Mouse (Mus musculus) hematopoietic multipotent progenitor cell, adult 10-12 weeks (in vitro differentiated cells): Measurements from ENCODE around the gene H1f0. TPM values are rescaled to one million over a fixed set of nuclear protein-coding genes. Genes with fewer than 3 reads are reported as not detected.

Source experiments
- polyA plus RNA-seq: library from polyadenylated mRNA; stranded (reverse); fragments of >175 nt; gene quantifications from 2 replicates; pipeline ENCODE4 v1.2.3, GENCODE M21; 2012; ENCODE audit warnings: low replicate concordance

Gene H1f0
- polyA plus RNA-seq: 34.8 and 92.6 TPM in 2 replicates

GRCm38 (mm10) chr15:79028237-79028738 lies at the start of gene H1f0:
H1f0 (plus strand) TSS chr15:79028450.

GRCm38 (mm10) chr15:79041585-79041984 lies 13.3 kb downstream of the H1f0 start, which contains the start of gene Galr3:
Galr3 (plus strand) TSS chr15:79041885.

DNA sequence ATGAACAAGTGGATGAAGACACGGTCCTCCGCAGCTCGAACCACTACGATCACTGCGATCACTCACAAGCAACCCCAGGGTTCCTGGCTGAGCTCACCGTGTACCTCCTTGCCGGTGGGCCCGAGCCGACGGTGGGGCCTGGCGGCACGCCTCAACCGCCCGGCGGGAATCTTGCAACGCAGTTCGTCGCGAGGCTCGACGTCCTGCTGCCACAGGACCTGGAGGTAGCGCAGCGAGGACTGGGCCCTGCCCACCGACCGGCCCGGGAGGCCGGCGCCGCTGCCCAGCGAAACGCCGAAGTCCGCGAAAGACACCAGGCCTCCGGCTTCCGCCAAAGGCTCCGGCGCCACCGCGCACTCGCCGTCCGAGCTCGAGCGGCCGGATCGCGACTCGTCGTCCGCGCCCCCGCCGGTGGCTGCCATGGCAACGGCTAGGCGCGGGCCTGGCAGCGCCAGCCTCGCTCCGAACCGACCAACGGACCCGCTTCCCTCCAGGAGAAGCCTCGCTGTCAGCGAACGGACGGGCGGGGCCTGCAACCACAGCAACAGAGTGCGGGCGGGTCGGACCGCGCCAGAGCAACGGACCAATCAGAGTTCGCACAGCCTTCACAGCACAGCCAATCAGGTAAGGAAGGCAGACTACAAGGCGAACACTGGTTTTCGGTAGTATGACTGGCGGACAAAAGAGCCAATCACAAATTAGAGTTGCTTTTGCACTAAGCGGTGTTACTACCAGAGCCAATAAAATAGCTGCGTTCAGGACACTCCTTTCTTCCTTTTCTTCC lies 34.3 kb downstream of the H1f0 start, which contains the start of gene Ankrd54:
Gene Ankrd54 (minus strand): TSS at position 518 of the 784 bp plus-strand sequence.

GRCm38 (mm10) chr15:79074913-79075532 lies 46.8 kb downstream of the H1f0 start, which contains the start of gene Eif3l:
Eif3l (plus strand) TSS chr15:79075179.

Other genes with a start within 250 kb of the H1f0 start
- 2.7 and 19.9 TPM in 2 replicates for gene Card10, start 225.4 kb upstream of the H1f0 start, polyA plus RNA-seq
- 0.22 and 2.4 TPM in 2 replicates for gene Cdc42ep1, start 185.8 kb upstream of the H1f0 start, polyA plus RNA-seq
- gene Lgals2, start 172.9 kb upstream of the H1f0 start, polyA plus RNA-seq: not detected in 2 replicates
- gene Gga1, start 151.3 kb upstream of the H1f0 start, polyA plus RNA-seq: 142 and 325 TPM in 2 replicates
- gene Gm49510, start 128.8 kb upstream of the H1f0 start, polyA plus RNA-seq: 3.0 and 4.4 TPM in 2 replicates
- gene Sh3bp1, start 128.7 kb upstream of the H1f0 start, polyA plus RNA-seq: 582 and 2,232 TPM in 2 replicates
- 12.5 and 16.3 TPM in 2 replicates for gene Pdxp, start 114.5 kb upstream of the H1f0 start, polyA plus RNA-seq
- 53.3 and 226 TPM in 2 replicates for gene Lgals1, start 101.7 kb upstream of the H1f0 start, polyA plus RNA-seq
- 13.2 and 25.0 TPM in 2 replicates for gene Nol12, start 93.5 kb upstream of the H1f0 start, polyA plus RNA-seq
- 97.8 and 205 TPM in 2 replicates for gene Triobp, start 80.7 kb upstream of the H1f0 start, polyA plus RNA-seq
- 0.31 and 1.8 TPM in 2 replicates for gene Galr3, start 13.4 kb downstream of the H1f0 start, polyA plus RNA-seq
- gene Ankrd54, start 34.4 kb downstream of the H1f0 start, polyA plus RNA-seq: 26.8 and 56.0 TPM in 2 replicates
- gene Eif3l, start 46.7 kb downstream of the H1f0 start, polyA plus RNA-seq: 8.5 and 20.0 TPM in 2 replicates
- gene Micall1, start 80.4 kb downstream of the H1f0 start, polyA plus RNA-seq: 58.3 and 190 TPM in 2 replicates
- 43.4 and 99.7 TPM in 2 replicates for gene Polr2f, start 112.6 kb downstream of the H1f0 start, polyA plus RNA-seq
- not detected in 2 replicates for gene 1700088E04Rik, start 112.8 kb downstream of the H1f0 start, polyA plus RNA-seq
- 0.09 TPM in 1 of 2 replicates, not detected in the other for gene Sox10, start 136.8 kb downstream of the H1f0 start, polyA plus RNA-seq
- 17.2 and 41.5 TPM in 2 replicates for gene Pick1, start 200.7 kb downstream of the H1f0 start, polyA plus RNA-seq
- not detected in 2 replicates for gene Gm49486, start 200.9 kb downstream of the H1f0 start, polyA plus RNA-seq
- gene Slc16a8, start 226.3 kb downstream of the H1f0 start, polyA plus RNA-seq: not detected in 2 replicates